Mouse (Mus musculus): ENCODE data around the gene Dusp3.

DNA sequence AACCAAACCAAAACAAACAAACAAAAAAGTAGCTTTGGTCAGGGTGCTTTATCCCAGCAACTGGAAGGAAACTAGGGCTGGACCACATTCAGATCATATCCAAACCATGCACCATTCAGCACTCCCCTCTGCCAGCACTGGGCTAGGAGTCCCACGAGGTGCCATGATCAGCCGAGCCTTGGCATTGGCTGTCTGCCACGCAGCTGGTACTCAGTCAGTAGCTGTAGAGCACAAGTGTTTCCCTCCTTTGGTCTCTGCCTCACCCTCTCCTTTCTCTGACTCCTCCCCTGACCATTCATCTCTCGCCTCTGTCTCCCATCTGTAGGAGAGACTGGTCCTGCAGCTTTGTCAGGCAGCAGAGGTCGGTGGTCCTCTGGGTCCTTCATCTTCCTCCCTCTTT lies 29.3 kb downstream of the Dusp3 start:
- no peak for TF ChIP-seq CTCF (IDR thresholded peaks at IDR 0.05; ENCODE audit: low read depth, low read length)
- no peak for TF ChIP-seq POLR2A (IDR thresholded peaks at IDR 0.05; ENCODE audit: extremely low read depth, insufficient read depth, low read length)

Data from liver, adult 2 months (tissue).